Mouse (Mus musculus): Measurements from ENCODE around the gene Ninl. TPM values are rescaled to one million over a fixed set of nuclear protein-coding genes. Genes with fewer than 3 reads are reported as not detected.
A peak's percentile ranks its signal among the peaks of the same experiment; 100 is the strongest.

The Ninl gene
- total RNA-seq (2021), result 1 to 10 TPM; 5.6 to 5.8 TPM
- long read RNA-seq, partial matches to known transcripts, result 1 of 8 reads
- long read RNA-seq, other reads (novel, unspliced or antisense), result 7 of 8 reads

GRCm38 (mm10) chr2:151039232-151039695 is at the start of gene Ninl, which contains the start of gene Nanp:
TSS of gene Ninl (minus strand) at chr2:151039382.
TSS of gene Nanp (minus strand) at chr2:151039398.
- peak; percentile 87 to 92 for DNase-seq (ENCODE audit: low spot score in 2 of 2)

GRCm38 (mm10) chr2:151056637-151057036 is 17.5 kb upstream of the Ninl start:
- no peak for DNase-seq (ENCODE audit: low spot score in 2 of 2)

- DNase-seq (ENCODE audit: low spot score in 2 of 2), result no peak
Observed at GRCm38 (mm10) chr2:151040411-151040810, 1.2 kb upstream of the Ninl start.

- DNase-seq (ENCODE audit: low spot score in 2 of 2), result no peak
Observed at GRCm38 (mm10) chr2:151039726-151040125, 544 bp upstream of the Ninl start.

- peak in 1 of 2 experiments; percentile 70 for DNase-seq (ENCODE audit: low spot score in 2 of 2)
Observed at GRCm38 (mm10) chr2:151038811-151039222, 365 bp downstream of the Ninl start.

- peak in 1 of 2 experiments; percentile 15 for DNase-seq (ENCODE audit: low spot score in 2 of 2)
Observed at GRCm38 (mm10) chr2:151037876-151038552, 1.2 kb downstream of the Ninl start.

- DNase-seq (ENCODE audit: low spot score in 2 of 2), result no peak
Observed at GRCm38 (mm10) chr2:151037292-151037691, 1.9 kb downstream of the Ninl start.

GRCm38 (mm10) chr2:151036721-151037120 is 2.5 kb downstream of the Ninl start:
- no peak for DNase-seq (ENCODE audit: low spot score in 2 of 2)

GRCm38 (mm10) chr2:151034435-151034834 is 4.7 kb downstream of the Ninl start:
- DNase-seq (ENCODE audit: low spot score in 2 of 2), result no peak

GRCm38 (mm10) chr2:151021158-151021557 is 18.0 kb downstream of the Ninl start:
- DNase-seq (ENCODE audit: low spot score in 2 of 2), result no peak

- DNase-seq (ENCODE audit: low spot score in 2 of 2), result no peak
Observed at GRCm38 (mm10) chr2:151015316-151015715, 23.9 kb downstream of the Ninl start.

GRCm38 (mm10) chr2:151011273-151011672 is 27.9 kb downstream of the Ninl start:
- DNase-seq (ENCODE audit: low spot score in 2 of 2), result no peak

GRCm38 (mm10) chr2:151009515-151010085 is 29.6 kb downstream of the Ninl start:
- no peak for DNase-seq (ENCODE audit: low spot score in 2 of 2)

GRCm38 (mm10) chr2:151008939-151009509 is 30.2 kb downstream of the Ninl start:
- DNase-seq (ENCODE audit: low spot score in 2 of 2), result peak; percentile 60 to 67

GRCm38 (mm10) chr2:151008517-151008932 is 30.7 kb downstream of the Ninl start:
- DNase-seq (ENCODE audit: low spot score in 2 of 2), result no peak

GRCm38 (mm10) chr2:151008006-151008405 is 31.2 kb downstream of the Ninl start:
- DNase-seq (ENCODE audit: low spot score in 2 of 2), result no peak

GRCm38 (mm10) chr2:151006281-151006945 is 32.8 kb downstream of the Ninl start:
- no peak for DNase-seq (ENCODE audit: low spot score in 2 of 2)

- no peak for DNase-seq (ENCODE audit: low spot score in 2 of 2)
Observed at GRCm38 (mm10) chr2:151004390-151004789, 34.8 kb downstream of the Ninl start.

GRCm38 (mm10) chr2:151003796-151004195 is 35.4 kb downstream of the Ninl start:
- no peak for DNase-seq (ENCODE audit: low spot score in 2 of 2)

GRCm38 (mm10) chr2:151001619-151002175 is 37.5 kb downstream of the Ninl start:
- no peak for DNase-seq (ENCODE audit: low spot score in 2 of 2)

All from layer of hippocampus, adult 18-20 months (tissue).